Mouse (Mus musculus) telencephalon, adult 2 months (tissue): Measurements from ENCODE around the gene Trpm2.
"Not testable (repeated sequence)": the region's sequence is repeated elsewhere in the genome, so short reads cannot be mapped to it uniquely, and the experiment has no call there.

Experiments
- DNase-seq: peaks from one replicate; pipeline ENCODE4 v3.0.0-alpha.2; 2011; ENCODE audit warnings: low read depth, low spot score

The Trpm2 gene

GRCm38 (mm10) chr10:77978351-77979350, 8.3 kb upstream of the Trpm2 start, which contains the start of gene 1810043G02Rik:
Gene 1810043G02Rik (plus strand): TSS chr10:77978524.
- peak; percentile 87 for DNase-seq

GRCm38 (mm10) chr10:77976458-77977150, 6.2 kb upstream of the Trpm2 start:
- no peak for DNase-seq

DNA sequence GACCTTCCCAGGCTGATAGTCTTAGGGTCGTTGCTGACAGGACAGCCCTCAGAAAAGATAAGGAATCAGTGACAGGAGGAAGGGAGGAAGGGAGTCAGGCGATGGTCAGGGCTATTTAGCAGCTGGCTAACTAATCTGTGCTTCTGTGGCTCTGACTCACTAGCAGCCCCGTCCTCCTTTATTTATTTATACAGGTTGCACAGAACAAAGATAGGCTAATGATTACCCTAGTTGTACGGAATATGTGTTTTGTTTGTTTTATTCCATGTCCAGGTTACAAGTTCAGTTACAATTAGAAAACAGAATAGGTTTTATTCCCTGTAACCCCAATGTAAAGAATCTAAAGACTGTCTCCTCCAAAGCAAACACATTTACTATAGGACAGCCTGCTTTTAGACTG, 5.3 kb upstream of the Trpm2 start:
- no peak for DNase-seq

DNA sequence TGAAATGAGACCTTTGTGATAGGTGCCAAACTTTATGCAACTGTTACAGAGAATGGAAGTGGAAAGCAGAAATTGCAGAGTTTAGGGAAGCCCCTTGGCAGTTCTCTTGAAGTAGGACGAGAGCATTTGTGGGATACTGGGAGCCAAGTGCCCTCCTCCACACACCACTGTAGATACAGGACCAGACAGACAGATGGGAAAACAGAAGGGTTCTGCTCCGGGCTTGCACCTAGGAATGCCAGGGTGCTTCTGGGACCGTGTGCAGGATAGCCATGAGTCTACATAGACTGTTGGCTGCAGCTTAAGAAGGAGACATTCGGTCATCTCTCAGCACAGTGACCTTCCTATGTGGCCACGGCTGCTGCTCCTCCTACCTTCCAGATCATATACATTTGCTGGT, 4.4 kb upstream of the Trpm2 start:
- DNase-seq = no peak

DNA sequence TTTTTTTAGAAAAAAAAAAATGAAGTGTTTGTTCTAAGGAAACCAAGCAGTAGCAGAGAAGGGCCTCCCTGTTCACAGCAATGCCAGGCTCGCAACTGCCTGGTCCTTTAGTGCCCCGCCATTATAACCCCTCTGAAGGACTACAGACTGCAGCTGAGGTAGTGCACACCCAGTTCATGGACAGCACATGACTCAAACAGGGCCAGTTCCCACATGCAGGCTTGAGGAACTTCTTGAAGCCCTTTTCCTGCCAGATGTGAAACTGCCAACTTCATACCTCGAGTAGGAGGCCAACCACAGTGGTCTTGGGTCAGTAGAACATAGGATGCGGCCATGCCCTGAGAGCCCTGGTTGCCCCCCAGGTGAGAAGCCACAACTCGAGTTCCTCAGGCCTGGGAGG, 4.0 kb upstream of the Trpm2 start:
- DNase-seq = no peak

- no peak for DNase-seq
Measured at GRCm38 (mm10) chr10:77971709-77972553, 1.6 kb upstream of the Trpm2 start.

DNA sequence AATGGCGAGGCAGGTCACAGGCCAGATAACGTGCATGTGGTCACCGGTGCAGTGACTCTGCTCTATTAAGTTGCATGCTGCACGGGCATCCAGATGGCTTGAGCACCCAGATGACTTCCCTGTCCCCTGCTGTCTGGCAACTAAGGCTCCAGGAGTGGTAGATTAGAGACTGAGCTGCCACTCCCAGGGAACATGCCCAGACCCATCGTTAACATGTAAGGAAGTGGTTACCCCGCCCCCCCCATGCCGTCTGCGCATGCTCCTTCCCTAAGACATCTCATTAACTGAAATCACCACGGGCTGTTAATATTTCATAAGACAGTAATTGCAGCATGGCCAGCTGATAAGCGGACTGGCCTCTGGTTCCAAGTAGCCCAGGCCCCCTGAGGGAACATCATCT, 828 bp upstream of the Trpm2 start:
- no peak for DNase-seq

DNA sequence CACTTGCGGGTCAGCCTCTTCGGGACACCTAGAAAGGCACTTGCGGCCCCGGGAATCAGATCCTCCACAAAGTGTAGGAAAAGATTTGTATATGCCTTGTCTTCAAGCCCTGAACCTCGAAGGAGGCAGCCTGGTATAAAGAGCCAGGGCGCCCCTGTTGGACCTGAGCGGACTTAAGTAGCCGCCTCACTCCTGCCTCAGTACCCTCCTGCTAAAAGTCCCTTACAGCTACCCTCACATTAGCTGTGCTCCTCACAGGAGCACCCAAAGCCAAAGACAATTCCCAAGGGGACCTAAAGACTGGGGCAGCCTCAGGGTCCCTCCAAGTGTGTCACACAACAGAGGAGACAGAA, 414 bp downstream of the Trpm2 start:
- DNase-seq = no peak

DNA sequence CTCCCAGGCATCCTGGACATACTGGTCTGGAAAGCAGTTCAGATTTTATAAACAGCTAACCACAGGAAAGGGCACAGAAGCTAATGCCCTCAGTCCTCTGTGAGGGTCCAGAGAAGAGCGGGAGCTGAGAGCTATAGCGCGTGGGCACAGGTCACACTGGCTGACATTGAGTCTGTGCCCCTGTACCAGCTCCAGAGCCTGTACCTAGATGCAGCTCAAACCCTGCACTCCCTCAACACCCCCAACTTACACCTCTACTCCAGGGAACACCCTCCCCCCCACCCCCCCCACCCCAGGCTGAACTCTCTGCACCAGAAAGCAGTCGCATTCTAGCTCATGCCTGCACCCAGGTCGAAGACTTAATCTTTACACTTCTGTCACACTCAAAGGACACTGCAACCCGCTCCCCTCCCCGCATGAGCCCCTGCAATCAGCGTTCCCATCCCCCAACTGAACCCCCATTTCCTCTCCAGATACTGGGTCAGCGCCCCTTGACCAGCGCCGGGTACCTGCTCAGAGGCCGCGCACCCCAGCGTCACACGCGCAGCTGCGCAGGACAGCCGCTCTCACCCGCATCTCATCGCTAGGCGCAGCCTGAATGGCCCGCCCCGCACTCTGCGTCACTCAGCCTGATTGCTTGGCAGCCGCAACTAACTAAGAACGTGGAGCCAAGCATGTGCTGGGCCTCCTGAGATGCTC, 940 bp downstream of the Trpm2 start:
- DNase-seq = peak; percentile 68

DNA sequence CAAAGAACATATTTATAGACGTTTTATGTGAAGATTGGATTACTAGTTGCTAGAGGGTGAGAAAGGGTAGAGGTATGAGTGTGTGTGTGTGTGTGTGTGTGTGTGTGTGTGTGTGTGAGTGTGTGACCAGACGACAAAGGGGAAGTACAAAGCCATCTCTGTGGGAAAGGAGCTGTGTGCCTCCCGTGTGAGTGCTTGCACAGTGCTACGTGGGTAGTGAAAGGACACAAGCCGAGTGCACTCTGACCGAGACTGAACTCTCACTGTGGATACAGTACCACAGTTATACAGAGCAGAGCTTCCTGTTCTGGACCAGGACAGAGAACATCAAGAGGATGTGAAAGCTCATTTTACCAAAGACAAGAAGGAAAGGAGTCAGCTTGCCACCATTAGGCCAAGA, 6.4 kb downstream of the Trpm2 start:
- DNase-seq = no peak

DNA sequence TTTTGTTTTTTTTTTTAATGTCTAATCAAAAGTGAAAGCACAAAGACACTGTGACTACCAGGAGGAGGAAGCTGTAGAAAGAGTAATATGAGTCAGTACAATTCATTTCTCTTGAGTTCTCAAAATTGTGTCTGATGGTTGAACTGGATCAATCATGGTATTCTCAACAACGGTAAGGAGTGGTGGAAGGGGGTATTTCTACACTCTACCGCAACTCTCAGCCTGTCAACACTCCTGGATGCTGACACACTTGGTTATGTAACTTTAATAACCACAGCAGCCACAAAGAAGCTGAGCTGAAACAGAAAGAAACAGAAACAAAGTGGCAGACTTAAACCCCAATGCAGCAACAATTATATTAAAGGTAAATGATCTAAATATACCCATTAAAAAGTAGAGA, 7.6 kb downstream of the Trpm2 start:
- DNase-seq = no peak

GRCm38 (mm10) chr10:77950468-77950867, 19.9 kb downstream of the Trpm2 start:
- DNase-seq = not testable (repeated sequence)

- no peak for DNase-seq
Measured at GRCm38 (mm10) chr10:77939685-77940084, 30.7 kb downstream of the Trpm2 start.

DNA sequence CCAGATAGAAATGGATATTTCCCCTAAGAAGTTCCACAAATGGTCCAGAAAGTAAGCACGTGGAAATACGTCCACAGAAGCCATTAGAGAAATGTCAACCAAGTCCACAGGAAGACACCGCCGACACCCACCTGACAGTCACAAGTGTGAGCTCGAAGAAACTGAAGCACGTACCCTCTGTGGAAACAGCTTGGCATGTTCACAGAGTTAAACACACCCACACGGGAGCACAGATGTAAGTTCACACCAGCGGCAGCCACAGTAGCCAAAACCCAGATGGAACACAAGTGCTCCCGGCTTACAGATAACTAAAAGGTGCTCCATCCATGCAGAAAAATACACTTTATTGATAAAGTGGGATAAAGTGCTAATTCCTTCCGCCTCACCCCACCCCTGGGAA, 43.0 kb downstream of the Trpm2 start:
- DNase-seq = peak; percentile 16

- no peak for DNase-seq
Measured at GRCm38 (mm10) chr10:77926140-77926539, 44.2 kb downstream of the Trpm2 start.

DNA sequence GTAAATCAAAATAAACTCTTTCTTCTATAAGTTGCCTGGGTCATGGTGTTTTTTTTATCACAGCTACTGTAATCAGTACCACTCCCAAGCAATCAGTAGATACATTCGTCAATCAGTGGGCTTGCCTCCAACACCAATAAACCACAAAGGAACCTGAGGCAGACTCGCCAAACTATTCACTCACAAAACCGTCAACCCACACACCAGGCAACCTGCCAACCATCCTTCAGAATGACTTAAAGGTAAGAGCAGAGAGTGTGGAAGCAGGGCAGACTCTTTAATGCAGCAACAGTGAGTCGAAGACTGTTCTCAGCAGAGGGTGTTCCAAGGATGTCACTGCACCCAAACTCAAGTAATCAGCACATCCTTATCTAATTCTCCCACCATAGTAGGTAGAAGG, 47.7 kb downstream of the Trpm2 start:
- peak; percentile 42 for DNase-seq

DNA sequence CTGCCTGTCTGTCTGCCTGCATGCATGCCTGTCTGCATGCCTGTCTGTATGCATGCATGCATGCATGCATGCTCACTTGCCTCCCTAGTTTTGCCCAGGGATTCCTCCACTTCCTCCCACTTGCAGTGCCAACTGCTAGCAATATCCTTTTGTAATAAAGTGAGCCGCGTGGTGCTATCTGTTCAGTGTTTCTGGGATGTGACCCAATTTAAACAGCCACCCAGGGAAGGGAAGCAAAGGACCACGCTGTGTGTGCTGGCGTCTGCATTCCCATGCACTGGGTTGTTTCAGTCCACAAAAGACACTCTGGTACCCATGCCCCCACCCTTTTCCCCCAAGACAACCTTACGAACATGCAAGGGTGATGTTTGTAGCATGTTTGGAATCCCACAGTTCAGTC, 49.4 kb downstream of the Trpm2 start:
- DNase-seq = peak; percentile 35

DNA sequence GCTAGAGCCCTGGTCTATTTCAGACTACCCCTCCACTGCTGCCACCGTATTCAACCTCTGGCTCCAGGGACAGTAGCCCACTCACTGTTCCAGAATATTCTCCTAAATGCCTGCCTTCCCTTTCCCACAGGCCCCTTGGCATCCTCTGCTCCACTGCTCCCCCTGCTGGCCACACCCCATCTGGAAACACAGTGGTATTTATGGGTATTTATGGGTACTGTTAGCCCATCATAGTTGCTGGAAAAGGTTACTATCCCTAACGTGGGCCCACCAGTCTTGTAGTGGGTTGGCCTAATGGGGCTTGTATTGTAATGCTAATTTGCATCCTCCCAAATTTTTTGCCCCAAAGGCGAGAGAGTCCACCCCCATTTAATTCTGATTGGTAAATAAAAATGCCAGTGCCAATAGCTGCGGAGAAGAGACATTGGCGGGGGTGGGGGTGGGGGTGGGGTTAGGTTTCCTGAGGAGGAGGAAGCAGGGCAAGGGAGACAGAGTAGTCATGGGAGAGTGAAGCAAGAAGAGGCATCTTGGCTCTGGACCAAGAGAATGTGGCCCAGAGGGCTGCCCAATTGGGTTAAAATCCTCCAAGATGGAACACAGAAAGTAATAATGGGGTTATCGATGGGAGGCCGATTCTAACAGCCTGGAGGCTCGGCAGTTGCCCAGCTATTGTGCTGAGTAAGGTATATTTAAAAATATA, 53.6 kb downstream of the Trpm2 start:
- DNase-seq = no peak

- DNase-seq = no peak
Measured at GRCm38 (mm10) chr10:77913292-77913691, 57.1 kb downstream of the Trpm2 start.

GRCm38 (mm10) chr10:77912605-77913004, 57.8 kb downstream of the Trpm2 start:
- DNase-seq = no peak
